Mouse (Mus musculus): ENCODE results near the gene A730015C16Rik.

The A730015C16Rik gene

GRCm38 (mm10) chr4:108830698-108831097, 17.7 kb downstream of the A730015C16Rik start:
- DNase-seq (ENCODE audit: low spot score in 2 of 2): no peak

DNA sequence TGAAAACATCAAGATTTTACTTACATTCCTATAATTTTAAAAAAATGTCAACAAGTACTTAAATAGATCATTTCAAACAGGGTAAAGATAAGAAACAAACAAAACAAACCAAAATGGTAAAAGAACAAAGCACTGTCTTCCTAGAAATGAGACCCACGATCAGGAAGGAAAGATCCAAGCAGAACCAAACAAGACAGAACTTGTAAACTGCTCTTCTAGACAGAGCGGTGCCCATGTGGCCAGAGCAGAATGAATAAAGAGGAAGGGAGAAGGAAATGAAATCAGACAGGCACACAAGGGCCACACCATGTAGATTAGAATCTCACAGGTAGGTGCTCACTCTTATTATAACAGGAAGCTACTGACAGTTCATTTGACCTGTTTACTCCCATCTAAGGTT, 21.8 kb downstream of the A730015C16Rik start:
- no peak for DNase-seq (ENCODE audit: low spot score in 2 of 2)

- DNase-seq (ENCODE audit: low spot score in 2 of 2): no peak
Observed at GRCm38 (mm10) chr4:108826096-108826495, 22.3 kb downstream of the A730015C16Rik start.

DNA sequence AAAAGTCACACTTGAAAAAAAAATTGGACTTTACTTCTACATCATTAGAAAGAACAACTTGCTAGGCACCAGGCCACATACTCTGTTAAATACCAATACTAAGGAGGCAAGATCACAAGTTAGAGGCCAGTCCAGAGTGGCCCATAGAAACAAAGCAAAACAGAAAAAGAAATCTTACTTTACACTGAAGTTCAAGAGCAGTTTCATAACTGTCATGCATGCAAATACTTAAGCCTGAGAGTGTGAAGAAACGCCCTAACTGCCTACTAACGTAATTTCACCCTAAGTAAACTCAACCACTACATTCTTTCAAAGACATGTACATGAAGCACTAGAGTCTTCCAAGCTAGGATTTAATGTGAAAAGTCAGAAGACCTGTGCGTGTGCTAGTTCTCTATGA, 22.7 kb downstream of the A730015C16Rik start:
- no peak for DNase-seq (ENCODE audit: low spot score in 2 of 2)

DNA sequence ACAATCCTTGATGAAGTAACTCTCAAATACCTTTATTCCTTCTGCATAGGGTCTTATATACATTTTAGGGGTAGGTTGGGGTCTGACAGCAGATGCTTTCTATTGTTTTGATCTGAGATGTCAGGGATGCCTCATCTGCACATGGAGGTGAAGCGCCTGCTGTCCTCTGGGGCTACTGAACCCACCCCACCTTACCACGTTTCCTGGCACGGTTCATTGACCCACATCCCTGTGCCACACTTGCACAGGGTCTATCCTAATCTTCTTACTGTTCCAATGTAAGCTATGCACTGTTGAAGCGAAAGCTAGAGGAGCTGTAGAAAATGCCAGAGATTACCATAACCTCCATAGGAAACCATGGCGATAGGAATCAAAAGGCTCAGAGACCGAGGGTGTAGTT, 36.9 kb downstream of the A730015C16Rik start:
- DNase-seq (ENCODE audit: low spot score in 2 of 2): no peak

DNA sequence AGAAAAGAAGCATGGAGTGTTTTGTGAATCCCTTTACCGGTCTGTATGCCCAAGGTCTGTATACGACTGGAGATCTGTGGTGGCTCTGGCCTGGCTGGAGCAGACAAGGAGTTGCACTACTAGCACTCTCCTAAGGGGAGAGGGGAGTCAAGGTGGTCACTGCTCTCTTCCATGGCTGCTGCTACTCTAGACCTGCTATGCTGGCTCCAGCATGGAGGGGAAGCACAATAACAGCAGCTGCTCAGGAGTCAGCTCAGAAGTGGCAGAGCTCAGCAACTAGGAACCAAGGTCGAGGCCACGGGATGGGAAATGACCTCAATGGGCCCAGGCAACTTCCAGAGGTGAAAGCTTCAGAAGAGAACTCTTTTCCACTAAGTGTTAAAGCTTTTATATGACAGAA, 37.3 kb downstream of the A730015C16Rik start:
- DNase-seq (ENCODE audit: low spot score in 2 of 2): no peak

GRCm38 (mm10) chr4:108803535-108803934, 44.9 kb downstream of the A730015C16Rik start:
- no peak for DNase-seq (ENCODE audit: low spot score in 2 of 2)

DNA sequence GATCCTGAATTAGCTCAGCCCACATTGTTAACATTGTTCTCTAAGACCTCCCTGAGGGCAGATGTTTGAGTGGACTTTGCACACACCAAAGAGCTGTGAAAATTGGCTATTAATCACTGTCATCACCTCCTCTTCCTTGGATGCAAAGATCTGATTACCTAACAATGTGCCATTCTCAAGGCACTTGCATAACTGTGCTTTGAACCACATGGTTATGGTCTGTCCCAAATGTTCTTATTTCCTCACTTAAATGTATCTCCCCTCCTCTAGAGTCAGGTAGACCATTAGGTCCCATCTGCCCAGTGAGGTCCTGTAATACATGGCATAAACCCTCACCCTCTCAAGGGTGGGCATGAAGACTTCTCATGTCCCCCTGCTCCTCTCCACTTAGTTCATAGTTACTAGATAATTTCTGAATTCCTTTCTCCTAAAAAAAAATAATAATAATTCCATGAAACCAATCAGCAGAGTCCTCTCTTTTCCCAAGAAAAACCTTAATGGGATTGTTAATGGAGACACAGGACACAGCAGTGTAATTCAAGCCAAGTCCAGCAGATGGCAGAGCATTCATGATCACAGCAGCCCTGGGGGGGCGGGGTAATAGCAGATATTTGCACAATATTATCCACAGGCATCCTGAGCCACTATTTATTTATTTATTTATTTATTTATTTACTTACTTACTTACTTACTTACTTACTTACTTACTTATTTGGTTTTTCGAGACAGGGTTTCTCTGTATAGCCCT, 50.2 kb downstream of the A730015C16Rik start:
- DNase-seq (ENCODE audit: low spot score in 2 of 2): peak in 1 of 2 experiments; percentile 42
